Mouse (Mus musculus) hindbrain, embryonic 11.5 days (tissue): ENCODE results near the gene Dhcr7. TPM values are rescaled to one million over a fixed set of nuclear protein-coding genes. Genes with fewer than 3 reads are reported as not detected.

ENCODE experiments used
- ATAC-seq: fragments of 200-750 bp; cut with Nextera tagmentation; 2 replicates; pipeline ENCODE4 v1.8.0; 2017; ENCODE audit warnings: mild to moderate bottlenecking, moderate TSS enrichment, moderate library complexity; ENCODE audit not compliant: low FRiP score
- DNase-seq: peaks from one replicate; pipeline ENCODE4 v3.0.0-alpha.2; 2015; ENCODE audit warnings: low spot score
- H3K27ac ChIP-seq: fragments of 300-500 bp; sonication (generic); 2 replicates; pipeline ENCODE4 v1.5.1; 2014; ENCODE audit warnings: mild to moderate bottlenecking, low read depth, low read length
- H3K27me3 ChIP-seq: fragments of 300-500 bp; sonication (generic); 2 replicates; pipeline ENCODE4 v1.6.1; 2014; ENCODE audit warnings: mild to moderate bottlenecking, low read length, moderate library complexity, mixed read lengths; ENCODE audit not compliant: control insufficient read depth, insufficient read depth
- H3K36me3 ChIP-seq: fragments of 300-500 bp; sonication (generic); 2 replicates; pipeline ENCODE4 v1.6.1; 2014; ENCODE audit warnings: mild to moderate bottlenecking, low read length, moderate library complexity, mixed read lengths; ENCODE audit not compliant: control insufficient read depth, insufficient read depth
- H3K4me1 ChIP-seq: fragments of 300-500 bp; sonication (generic); replicated peaks from 2 replicates; pipeline ENCODE4 v1.6.1; 2014; ENCODE audit warnings: low read length, mixed read lengths; ENCODE audit not compliant: control insufficient read depth, insufficient read depth
- H3K4me2 ChIP-seq: fragments of 300-500 bp; sonication (generic); replicated peaks from 2 replicates; pipeline ENCODE4 v1.6.1; 2014; ENCODE audit warnings: mild to moderate bottlenecking, low read depth, low read length
- H3K4me3 ChIP-seq: fragments of 300-500 bp; sonication (generic); 2 replicates; pipeline ENCODE4 v1.5.1; 2014; ENCODE audit warnings: low read depth, low read length
- H3K9ac ChIP-seq: fragments of 300-500 bp; sonication (generic); 2 replicates; pipeline ENCODE4 v1.6.1; 2014; ENCODE audit warnings: low read depth, low read length
- H3K9me3 ChIP-seq: fragments of 300-500 bp; sonication (generic); 2 replicates; pipeline ENCODE4 v1.6.1; 2016; ENCODE audit warnings: low read length; ENCODE audit not compliant: control insufficient read depth
- WGBS: fragments of 180-500 bp; shearing (Covaris S2); extraction: QIAGEN DNeasy Blood & Tissue Kit; methylation state at CpG from one replicate; pipeline ENCODE4 v1.1.7; 2014; 5-methylcytosine and 5-hydroxymethylcytosine counted together
- polyA plus RNA-seq: library from polyadenylated mRNA; unstranded; fragments of >200 nt; fragmentation: Nextera tagmentation; extraction: Ambion mirVana; gene quantifications from 2 replicates; pipeline ENCODE4 v1.2.1, GENCODE M21; 2014

Gene Dhcr7
- polyA plus RNA-seq, 1 experiment from 2014 or later: 88.4 TPM

GRCm38 (mm10) chr7:143840121-143840520 is 17.2 kb downstream of the Dhcr7 start:
- no peak for ATAC-seq
- 88% methylated on average over 5 of the region's 5 CpGs for WGBS
- no peak overlapping the region for H3K4me3 ChIP-seq
- DNase-seq: no peak
- H3K36me3 ChIP-seq: peaks cover 12% of the 10 kb centered on the region
- H3K27me3 ChIP-seq: no peaks in the 10 kb centered on the region
- H3K9me3 ChIP-seq: no peaks in the 10 kb centered on the region
- no peak overlapping the region for H3K27ac ChIP-seq
- no peak overlapping the region for H3K9ac ChIP-seq
- H3K4me1 ChIP-seq: no peaks in the 10 kb centered on the region
- no peak overlapping the region for H3K4me2 ChIP-seq

DNA sequence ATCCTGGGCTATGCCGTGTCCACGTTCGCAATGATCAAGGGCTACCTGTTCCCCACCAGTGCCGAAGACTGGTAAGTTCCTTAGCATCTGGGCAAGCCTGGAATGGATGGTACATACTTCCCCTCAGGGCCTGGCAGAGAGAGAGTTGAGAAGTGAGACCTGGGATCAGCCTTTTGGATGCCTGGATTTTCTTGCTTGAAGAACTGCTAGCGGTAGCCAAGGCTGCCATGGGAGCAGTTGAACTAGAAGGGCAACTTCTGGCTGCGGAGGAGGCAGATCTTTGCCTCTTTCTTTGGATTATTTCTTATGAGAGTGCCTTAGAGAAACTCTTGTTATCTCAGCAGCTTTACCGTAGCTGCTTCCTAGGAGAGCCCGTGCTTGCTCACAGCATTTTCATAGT is 18.4 kb downstream of the Dhcr7 start:
- no peak overlapping the region for H3K4me2 ChIP-seq
- H3K36me3 ChIP-seq: peaks cover 16% of the 10 kb centered on the region
- no peaks in the 10 kb centered on the region for H3K27me3 ChIP-seq
- DNase-seq (no peak), ATAC-seq (no peak)
- no peak overlapping the region for H3K9ac ChIP-seq
- no peak overlapping the region for H3K4me3 ChIP-seq
- H3K9me3 ChIP-seq: no peaks in the 10 kb centered on the region
- WGBS: 98% methylated on average over 8 of the region's 8 CpGs
- no peaks in the 10 kb centered on the region for H3K4me1 ChIP-seq
- no peak overlapping the region for H3K27ac ChIP-seq

GRCm38 (mm10) chr7:143848127-143848767 is 25.3 kb downstream of the Dhcr7 start:
- Histone ChIP-seq H3K9ac (no peak overlapping the region), H3K4me2 (no peak overlapping the region), H3K27me3 (no peaks in the 10 kb centered on the region), H3K4me1 (no peaks in the 10 kb centered on the region), H3K9me3 (no peaks in the 10 kb centered on the region), H3K27ac (no peak overlapping the region), H3K36me3 (peaks cover 10% of the 10 kb centered on the region), H3K4me3 (no peak overlapping the region)
- no peak for ATAC-seq
- WGBS: 90% methylated on average over 5 of the region's 5 CpGs
- no peak for DNase-seq

DNA sequence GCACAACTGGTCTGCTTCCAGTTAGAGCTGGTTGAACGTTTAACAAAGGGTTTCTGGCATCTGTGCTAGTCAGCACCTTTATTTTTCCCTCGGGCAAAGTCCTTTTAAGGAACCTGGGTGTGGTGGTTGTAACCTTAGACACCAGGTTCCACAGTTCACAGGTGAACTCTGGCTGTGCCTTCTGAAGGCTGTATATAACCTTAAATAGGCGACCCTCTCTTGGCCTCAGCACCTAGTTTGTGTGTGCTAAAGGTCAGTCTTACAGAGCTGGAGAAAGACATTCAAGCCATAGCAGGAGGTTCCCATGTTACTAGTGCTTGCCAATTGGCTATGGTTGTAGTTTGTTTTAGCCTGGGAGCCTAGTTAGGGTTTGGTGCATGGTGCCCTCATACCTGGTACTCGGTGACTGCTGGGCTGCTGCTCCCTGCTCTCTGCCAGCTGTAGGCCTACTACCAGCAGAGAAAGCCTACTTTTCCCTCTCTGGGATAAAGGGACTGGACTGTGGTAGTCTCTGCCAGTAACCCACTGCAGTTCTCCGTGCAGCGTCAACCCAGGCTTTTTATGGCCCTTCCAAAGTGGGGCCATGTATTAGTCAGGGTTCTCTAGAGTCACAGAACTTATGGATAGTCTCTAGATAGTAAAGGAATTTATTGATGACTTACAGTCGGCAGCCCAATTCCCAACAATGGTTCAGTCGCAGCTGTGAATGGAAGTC is 26.0 kb downstream of the Dhcr7 start:
- Histone ChIP-seq H3K4me1 (no peaks in the 10 kb centered on the region), H3K27ac (no peak overlapping the region), H3K27me3 (no peaks in the 10 kb centered on the region), H3K36me3 (peaks cover 8% of the 10 kb centered on the region), H3K4me3 (no peak overlapping the region), H3K9ac (no peak overlapping the region), H3K9me3 (no peaks in the 10 kb centered on the region), H3K4me2 (no peak overlapping the region)
- 92% methylated on average over 6 of the region's 8 CpGs for WGBS
- no peak for ATAC-seq
- no peak for DNase-seq

DNA sequence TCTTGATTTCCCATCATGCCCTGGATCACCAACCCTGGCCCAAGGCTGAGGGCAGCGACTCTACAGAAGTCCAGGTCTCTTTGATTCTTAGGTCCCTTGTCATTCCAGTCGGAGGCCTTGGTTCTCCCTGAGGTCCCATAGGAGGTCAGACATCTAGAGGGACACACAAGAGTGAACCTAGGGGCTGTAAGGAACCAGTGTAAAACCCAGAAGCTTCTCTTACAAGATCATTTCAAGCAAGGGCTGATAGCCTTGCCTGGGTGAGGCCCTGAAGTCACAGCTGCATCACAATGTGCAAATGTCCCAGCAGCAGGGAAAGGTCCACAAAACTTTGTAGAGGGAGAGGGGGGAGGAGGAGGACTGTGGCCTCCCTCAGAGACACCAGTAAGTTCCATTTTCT is 43.6 kb downstream of the Dhcr7 start, which contains the start of gene Gm498:
TSS of gene Gm498 (plus strand) at position 301 of the 400 bp plus-strand sequence.
- Histone ChIP-seq H3K9me3 (no peaks in the 10 kb centered on the region), H3K27ac (no peak within 1 kb of the TSS), H3K4me3 (no peak within 1 kb of the TSS), H3K4me1 (no peaks in the 10 kb centered on the region), H3K36me3 (no peaks in the 10 kb centered on the region), H3K4me2 (no peak within 1 kb of the TSS), H3K27me3 (no peaks in the 10 kb centered on the region), H3K9ac (no peak within 1 kb of the TSS)
- 91% methylated on average over 2 of the region's 2 CpGs for WGBS
- ATAC-seq (no peak), DNase-seq (no peak)

DNA sequence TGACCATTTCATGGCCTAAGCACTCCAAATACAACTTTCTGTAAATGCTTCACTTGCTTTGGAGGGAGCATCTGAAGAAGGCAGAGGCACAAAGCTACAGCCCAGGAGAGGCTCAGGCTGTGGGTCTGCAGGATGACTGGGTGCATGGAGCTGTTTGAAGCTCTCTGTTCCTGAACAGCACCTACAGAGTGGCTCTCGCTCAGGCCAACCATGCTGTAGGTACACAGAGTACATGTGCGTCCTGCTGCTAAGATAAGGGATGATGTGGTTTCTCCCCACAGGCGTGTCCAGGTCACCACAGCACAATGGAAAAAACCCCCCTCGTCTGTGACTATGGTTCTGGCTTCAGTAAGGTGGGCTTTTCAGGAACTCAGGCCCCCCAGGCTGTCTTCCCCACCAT is 45.9 kb downstream of the Dhcr7 start:
- 93% methylated on average over 4 of the region's 4 CpGs for WGBS
- Histone ChIP-seq H3K4me2 (no peak overlapping the region), H3K9ac (no peak overlapping the region), H3K9me3 (no peaks in the 10 kb centered on the region; the same call in 1 of the 2 replicates), H3K36me3 (no peaks in the 10 kb centered on the region), H3K27ac (no peak overlapping the region), H3K27me3 (no peaks in the 10 kb centered on the region), H3K4me3 (no peak overlapping the region), H3K4me1 (no peaks in the 10 kb centered on the region)
- ATAC-seq (no peak), DNase-seq (no peak)

DNA sequence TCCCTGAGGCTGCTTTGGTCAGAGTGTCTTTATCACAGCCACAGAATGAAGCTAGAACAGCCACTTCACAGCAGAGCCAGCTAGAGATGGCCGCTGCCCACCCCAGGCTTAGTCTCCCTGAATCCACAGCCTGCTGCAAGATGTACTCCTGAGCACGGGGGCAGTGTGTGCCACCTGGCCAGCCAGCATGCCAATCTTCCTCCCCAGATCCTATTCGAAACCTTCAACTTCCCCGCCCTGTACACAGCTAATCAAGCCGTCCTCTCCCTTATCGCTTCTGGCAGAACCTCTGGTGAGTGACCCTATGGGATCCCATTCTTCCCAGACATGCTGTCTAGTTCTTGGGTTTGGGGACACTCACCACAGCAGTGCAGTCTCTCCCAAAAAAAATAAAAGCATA is 60.8 kb downstream of the Dhcr7 start:
- ATAC-seq (no peak), DNase-seq (no peak)
- no peak overlapping the region for H3K4me2 ChIP-seq
- no peaks in the 10 kb centered on the region for H3K4me1 ChIP-seq
- no peaks in the 10 kb centered on the region for H3K36me3 ChIP-seq
- WGBS: 81% methylated on average over 6 of the region's 6 CpGs
- H3K4me3 ChIP-seq: no peak overlapping the region
- H3K27me3 ChIP-seq: no peaks in the 10 kb centered on the region
- H3K27ac ChIP-seq: no peak overlapping the region
- no peak overlapping the region for H3K9ac ChIP-seq
- H3K9me3 ChIP-seq: no peaks in the 10 kb centered on the region

GRCm38 (mm10) chr7:143891146-143891545 is 68.2 kb downstream of the Dhcr7 start:
- no peaks in the 10 kb centered on the region for H3K9me3 ChIP-seq
- H3K4me3 ChIP-seq: no peak overlapping the region
- no peak overlapping the region for H3K4me2 ChIP-seq
- H3K27ac ChIP-seq: no peak overlapping the region
- H3K9ac ChIP-seq: no peak overlapping the region
- 75% methylated on average over 2 of the region's 2 CpGs for WGBS
- no peaks in the 10 kb centered on the region for H3K27me3 ChIP-seq
- no peaks in the 10 kb centered on the region for H3K36me3 ChIP-seq
- H3K4me1 ChIP-seq: no peaks in the 10 kb centered on the region
- DNase-seq (no peak), ATAC-seq (no peak)

DNA sequence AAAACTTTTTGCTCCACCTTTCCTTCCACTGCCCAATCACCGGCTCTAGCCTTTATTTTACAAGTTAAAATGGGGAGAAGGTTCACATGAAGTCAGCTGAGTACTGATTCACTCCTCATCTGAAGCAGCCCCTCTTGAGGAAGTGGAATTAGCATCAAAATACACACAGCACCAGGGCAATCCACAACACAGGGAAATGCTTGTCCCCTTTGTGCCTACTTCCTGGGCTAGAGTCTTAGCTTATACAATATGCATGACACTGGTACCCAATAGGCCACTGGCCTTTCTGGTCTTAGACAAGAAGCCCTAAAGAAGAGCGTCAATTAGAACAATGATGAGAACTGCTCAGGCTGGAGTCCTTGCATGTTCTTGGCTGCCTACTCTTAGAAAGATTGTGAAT is 69.4 kb downstream of the Dhcr7 start:
- H3K9ac ChIP-seq: no peak overlapping the region
- no peaks in the 10 kb centered on the region for H3K36me3 ChIP-seq
- DNase-seq: no peak
- H3K4me2 ChIP-seq: no peak overlapping the region
- H3K4me1 ChIP-seq: no peaks in the 10 kb centered on the region
- no peak overlapping the region for H3K27ac ChIP-seq
- no peaks in the 10 kb centered on the region for H3K27me3 ChIP-seq
- H3K9me3 ChIP-seq: no peaks in the 10 kb centered on the region
- WGBS: 58% methylated on average over 2 of the region's 2 CpGs
- no peak overlapping the region for H3K4me3 ChIP-seq
- ATAC-seq: no peak
